ENCODE assay signal across 24 mouse cellular contexts in the genomic region with DNA sequence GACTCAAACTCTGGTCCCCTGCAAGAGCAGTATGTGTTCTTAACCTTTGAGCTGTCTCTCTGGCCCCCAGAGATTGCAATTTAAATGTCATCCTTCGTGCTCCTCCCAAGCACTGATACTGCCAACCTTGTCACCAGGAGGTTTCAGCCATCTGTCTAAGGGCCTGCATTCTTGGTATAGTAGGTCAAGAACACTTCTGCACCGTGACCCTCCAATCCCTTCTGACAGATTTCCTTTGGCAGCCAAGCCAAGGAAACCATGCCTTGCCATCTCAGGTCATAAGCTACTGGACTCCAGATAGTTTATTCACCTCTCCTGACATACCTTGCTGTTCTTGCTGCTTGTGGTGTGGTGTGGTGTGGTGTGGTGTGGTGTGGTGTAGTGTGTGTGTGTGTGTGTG.
A peak's percentile ranks its signal among the peaks of the same experiment; 100 is the strongest.
DNase-seq lines count a peak whose midpoint lies in the region; TF ChIP-seq lines count a peak whose summit lies in the region.
"Had no signal": no experiment of that assay in that cellular context is flagged by ENCODE, and none has a peak within 500 bp of the region (broad histone marks: within the 10 kb centered on the region; RNA-seq: fewer than 3 reads in every experiment).

No protein-coding gene starts in this region.

- peak overlapping the region; percentile 1; the same call in 1 of the 2 replicates for H3K27ac ChIP-seq in gastrocnemius, adult 2 months
- H3K27ac ChIP-seq: hindbrain, embryonic 14.5 days; kidney, embryonic 15.5 days; layer of hippocampus, adult 2 months; liver, embryonic 13.5 days; macrophage; midbrain, embryonic 13.5 days; neural tube, embryonic 13.5 days had no signal

- DNase-seq in gastrocnemius, adult 2 months, result no peak
- DNase-seq in gastrocnemius, postnatal 25 days, result no peak
- DNase-seq in testis, postnatal 10 days (ENCODE audit: low spot score), result peak; percentile 20
- DNase-seq in testis, postnatal 14 days (ENCODE audit: low spot score), result no peak
- peak; percentile 76 to 80 for DNase-seq in cerebellum, postnatal 10 days
- no peak for DNase-seq in adrenal gland, postnatal 4 days (ENCODE audit: low spot score in 2 of 2)
- DNase-seq in kidney, postnatal 10 days, result no peak
- DNase-seq: adrenal gland, postnatal 14 days; gastrocnemius, postnatal 10 days; heart, adult 18-20 months; heart, postnatal 36 days; kidney, adult 11 months; kidney, postnatal 36 days; liver, embryonic 13.5 days; lung, adult 18-20 months; right cerebral cortex, postnatal 4 days; thymus, postnatal 14 days had no signal

- intact Hi-C loops in gastrocnemius, adult 2 months (cut with DNase I), result no loop called here

- H3K4me3 ChIP-seq in gastrocnemius, adult 2 months, result no peak overlapping the region
- H3K4me3 ChIP-seq: erythroblast, embryonic 14.5 days; kidney, embryonic 15.5 days; layer of hippocampus, adult 2 months; liver, embryonic 13.5 days; midbrain, embryonic 13.5 days; neural tube, embryonic 13.5 days had no signal

- TF ChIP-seq CTCF in gastrocnemius, adult 2 months (IDR thresholded peaks at IDR 0.05), result no peak

Comparison
In these comparisons a context has a peak if more than half of its experiments do, and no peak if none do; other contexts are left out.
1. DNase-seq: peak in testis, postnatal 10 days (single experiment) and cerebellum, postnatal 10 days (2 of 2); none in gastrocnemius, adult 2 months (single experiment), gastrocnemius, postnatal 25 days (single experiment), testis, postnatal 14 days (single experiment), adrenal gland, postnatal 4 days (0 of 2) and kidney, postnatal 10 days (single experiment).